Mouse (Mus musculus): ENCODE data around the gene Akap6. TPM values are rescaled to one million over a fixed set of nuclear protein-coding genes. Genes with fewer than 3 reads are reported as not detected.

The Akap6 gene
- polyA plus RNA-seq, 2 experiments = under 0.01 to 0.01 TPM

- no peak for ATAC-seq (ENCODE audit: insufficient read depth)
- no peaks in the 10 kb centered on the region for H3K27me3 ChIP-seq (ENCODE audit: control insufficient read depth, insufficient read depth, low read length)
- WGBS (ENCODE audit: insufficient replicate concordance) = 50% methylated on average over 4 of the region's 4 CpGs
These were observed 176.9 kb downstream of the Akap6 start for GRCm38 (mm10) chr12:52876065-52876464.

GRCm38 (mm10) chr12:52876978-52877769 lies 178.0 kb downstream of the Akap6 start:
- no peak overlapping the region for H3K9ac ChIP-seq (replicated peaks)
- H3K27me3 ChIP-seq (ENCODE audit: control insufficient read depth, insufficient read depth, low read length) = no peaks in the 10 kb centered on the region
- H3K4me2 ChIP-seq (ENCODE audit: low read depth) = no peak overlapping the region
- no peaks in the 10 kb centered on the region for H3K9me3 ChIP-seq (ENCODE audit: control insufficient read depth, low read length)
- H3K27ac ChIP-seq = no peak overlapping the region
- H3K4me1 ChIP-seq (replicated peaks; ENCODE audit: control insufficient read depth in 2 of 2, insufficient read depth in 2 of 2, low read length in 1 of 2) = 0 out of 4 replicates have a peak, but pooled peaks cover 0 to 2% of the 10 kb centered on the region in 2 experiments
- no peak overlapping the region for H3K4me3 ChIP-seq (ENCODE audit: insufficient read depth in 1 of 2, low read depth in 2 of 2, low read length in 2 of 2)
- ATAC-seq (ENCODE audit: insufficient read depth) (no peak), DNase-seq (ENCODE audit: low read depth in 3 of 3, low spot score in 3 of 3) (no peak)
- no peaks in the 10 kb centered on the region for H3K36me3 ChIP-seq (replicated peaks; ENCODE audit: control insufficient read depth, insufficient read depth, low read depth)
- WGBS (ENCODE audit: insufficient replicate concordance) = 67% methylated on average over 8 of the region's 8 CpGs
- TF ChIP-seq CTCF (IDR thresholded peaks at IDR 0.05; ENCODE audit: low read depth) (no peak), EP300 (IDR thresholded peaks at IDR 0.05; ENCODE audit: low read depth) (no peak)

More at GRCm38 (mm10) chr12:52876065-52876464, 176.9 kb downstream of the Akap6 start:
- no peak overlapping the region for H3K9ac ChIP-seq (replicated peaks)
- no peak overlapping the region for H3K27ac ChIP-seq
- no peaks in the 10 kb centered on the region for H3K9me3 ChIP-seq (ENCODE audit: control insufficient read depth, low read length)
- TF ChIP-seq CTCF (IDR thresholded peaks at IDR 0.05; ENCODE audit: low read depth) = no peak
- TF ChIP-seq EP300 (IDR thresholded peaks at IDR 0.05; ENCODE audit: low read depth) = no peak
- H3K4me1 ChIP-seq (replicated peaks; ENCODE audit: control insufficient read depth in 2 of 2, insufficient read depth in 2 of 2, low read length in 1 of 2) = 0 out of 4 replicates have a peak, but pooled peaks cover 0 to 2% of the 10 kb centered on the region in 2 experiments
- no peak overlapping the region for H3K4me3 ChIP-seq (ENCODE audit: insufficient read depth in 1 of 2, low read depth in 2 of 2, low read length in 2 of 2)
- H3K36me3 ChIP-seq (replicated peaks; ENCODE audit: control insufficient read depth, insufficient read depth, low read depth) = no peaks in the 10 kb centered on the region
- no peak overlapping the region for H3K4me2 ChIP-seq (ENCODE audit: low read depth)
- no peak for DNase-seq (ENCODE audit: low read depth in 3 of 3, low spot score in 3 of 3)

DNA sequence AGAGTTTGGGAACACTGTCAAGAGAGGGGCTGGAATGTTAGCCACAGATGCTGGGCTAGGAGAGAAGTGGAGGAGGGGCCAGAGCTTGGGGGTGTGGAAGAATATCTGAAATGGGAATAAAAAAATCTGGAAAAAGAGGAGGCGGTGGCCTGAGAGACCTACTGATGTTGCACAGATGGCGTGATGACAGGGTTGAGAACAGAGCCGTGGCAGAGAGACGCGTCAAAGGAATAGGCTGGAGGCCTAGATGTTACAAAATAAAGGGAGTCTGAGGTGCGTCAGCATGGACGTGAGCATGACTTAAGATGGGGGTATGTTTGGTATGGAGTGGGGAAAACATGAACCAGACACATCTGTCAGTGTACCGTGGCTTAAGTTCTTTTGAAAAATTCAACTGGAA lies 180.1 kb downstream of the Akap6 start:
- Histone ChIP-seq H3K27ac (no peak overlapping the region), H3K9me3 (ENCODE audit: control insufficient read depth, low read length) (no peaks in the 10 kb centered on the region), H3K4me1 (replicated peaks; ENCODE audit: control insufficient read depth in 2 of 2, insufficient read depth in 2 of 2, low read length in 1 of 2) (no peaks in the 10 kb centered on the region), H3K27me3 (ENCODE audit: control insufficient read depth, insufficient read depth, low read length) (no peaks in the 10 kb centered on the region), H3K4me3 (ENCODE audit: insufficient read depth in 1 of 2, low read depth in 2 of 2, low read length in 2 of 2) (no peak overlapping the region), H3K4me2 (ENCODE audit: low read depth) (no peak overlapping the region), H3K9ac (replicated peaks) (no peak overlapping the region), H3K36me3 (replicated peaks; ENCODE audit: control insufficient read depth, insufficient read depth, low read depth) (no peaks in the 10 kb centered on the region)
- ATAC-seq (ENCODE audit: insufficient read depth) = no peak
- DNase-seq (ENCODE audit: low read depth in 3 of 3, low spot score in 3 of 3) = no peak
- no peak for TF ChIP-seq CTCF (IDR thresholded peaks at IDR 0.05; ENCODE audit: low read depth)
- TF ChIP-seq EP300 (IDR thresholded peaks at IDR 0.05; ENCODE audit: low read depth) = no peak
- 75% methylated on average over 8 of the region's 8 CpGs for WGBS (ENCODE audit: insufficient replicate concordance)

- 72% methylated on average over 7 of the region's 7 CpGs for WGBS (ENCODE audit: insufficient replicate concordance)
- Histone ChIP-seq H3K27ac (no peak overlapping the region), H3K4me3 (ENCODE audit: insufficient read depth in 1 of 2, low read depth in 2 of 2, low read length in 2 of 2) (no peak overlapping the region), H3K4me2 (ENCODE audit: low read depth) (no peak overlapping the region), H3K4me1 (replicated peaks; ENCODE audit: control insufficient read depth in 2 of 2, insufficient read depth in 2 of 2, low read length in 1 of 2) (no peaks in the 10 kb centered on the region), H3K27me3 (ENCODE audit: control insufficient read depth, insufficient read depth, low read length) (no peaks in the 10 kb centered on the region), H3K36me3 (replicated peaks; ENCODE audit: control insufficient read depth, insufficient read depth, low read depth) (no peaks in the 10 kb centered on the region), H3K9me3 (ENCODE audit: control insufficient read depth, low read length) (no peaks in the 10 kb centered on the region), H3K9ac (replicated peaks) (no peak overlapping the region)
- TF ChIP-seq CTCF (IDR thresholded peaks at IDR 0.05; ENCODE audit: low read depth) (no peak), EP300 (IDR thresholded peaks at IDR 0.05; ENCODE audit: low read depth) (no peak)
- DNase-seq (ENCODE audit: low read depth in 3 of 3, low spot score in 3 of 3) (no peak), ATAC-seq (ENCODE audit: insufficient read depth) (no peak)
These were observed 193.3 kb downstream of the Akap6 start for GRCm38 (mm10) chr12:52892519-52892918.

DNA sequence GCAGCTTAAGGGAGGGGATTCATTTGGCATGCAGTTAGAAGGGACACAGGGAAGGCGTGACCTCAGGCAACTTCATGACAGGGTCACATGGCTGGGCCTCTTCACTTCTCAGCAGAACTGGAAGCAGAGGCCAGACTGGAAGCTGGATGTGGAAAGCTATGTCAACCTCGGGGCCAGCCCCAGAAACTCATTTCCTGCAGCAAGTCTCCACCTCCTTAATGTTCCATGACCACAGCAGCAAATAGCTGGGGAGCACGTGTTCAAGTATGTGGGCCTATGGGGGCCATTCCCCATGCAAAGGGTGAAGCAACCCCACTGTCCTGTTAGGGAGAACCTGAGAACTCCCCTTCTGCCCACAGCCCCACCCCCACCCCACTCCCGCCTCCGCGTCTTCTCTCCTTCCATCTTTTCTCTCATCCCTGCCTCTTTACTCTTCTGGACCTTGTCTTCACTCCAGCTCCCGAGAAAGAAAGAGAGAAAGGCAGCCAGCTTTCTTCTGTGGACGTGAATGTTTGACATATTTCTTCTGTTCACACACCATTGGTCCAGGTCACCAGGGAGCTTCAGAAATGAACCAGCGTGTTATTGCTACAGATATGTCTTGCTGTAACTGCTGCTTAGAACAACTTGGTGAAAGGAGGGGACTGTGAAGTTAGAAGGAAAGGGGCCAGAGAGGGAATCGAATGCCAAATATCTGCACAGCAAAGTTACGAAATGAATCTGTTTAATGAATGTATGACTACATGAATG lies 194.6 kb downstream of the Akap6 start:
- ATAC-seq (ENCODE audit: insufficient read depth) = no peak
- 60% methylated on average over 11 of the region's 11 CpGs for WGBS (ENCODE audit: insufficient replicate concordance)
- no peak overlapping the region for H3K4me3 ChIP-seq (ENCODE audit: insufficient read depth in 1 of 2, low read depth in 2 of 2, low read length in 2 of 2)
- H3K27ac ChIP-seq = no peak overlapping the region
- no peak overlapping the region for H3K9ac ChIP-seq (replicated peaks)
- no peaks in the 10 kb centered on the region for H3K36me3 ChIP-seq (replicated peaks; ENCODE audit: control insufficient read depth, insufficient read depth, low read depth)
- DNase-seq (ENCODE audit: low read depth in 3 of 3, low spot score in 3 of 3) = no peak
- H3K9me3 ChIP-seq (ENCODE audit: control insufficient read depth, low read length) = no peaks in the 10 kb centered on the region
- no peak overlapping the region for H3K4me2 ChIP-seq (ENCODE audit: low read depth)
- no peak for TF ChIP-seq EP300 (IDR thresholded peaks at IDR 0.05; ENCODE audit: low read depth)
- TF ChIP-seq CTCF (IDR thresholded peaks at IDR 0.05; ENCODE audit: low read depth) = no peak
- H3K27me3 ChIP-seq (ENCODE audit: control insufficient read depth, insufficient read depth, low read length) = no peaks in the 10 kb centered on the region
- no peaks in the 10 kb centered on the region for H3K4me1 ChIP-seq (replicated peaks; ENCODE audit: control insufficient read depth in 2 of 2, insufficient read depth in 2 of 2, low read length in 1 of 2)
